Mouse (Mus musculus): ENCODE data around the gene Gm17660.

Gm17660 gene

DNA sequence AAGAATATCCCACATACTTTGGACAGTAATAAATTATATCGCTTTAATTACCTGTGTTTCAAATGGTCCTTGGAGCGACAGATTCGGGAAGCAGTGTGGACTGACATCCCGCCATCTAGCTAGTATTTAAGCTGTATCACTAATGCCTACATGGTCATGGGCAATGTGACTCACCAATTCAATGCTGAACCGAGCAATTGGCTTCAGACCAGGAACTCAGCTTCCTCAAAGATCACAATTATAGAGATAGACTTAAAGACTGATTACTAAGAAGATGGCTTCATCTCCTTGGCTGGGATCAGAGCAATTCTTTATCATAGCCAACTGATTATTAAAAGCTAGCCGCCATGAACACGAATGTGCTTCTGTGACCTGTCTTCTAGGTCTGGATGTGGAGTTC lies at the start of gene Gm17660:
Gene Gm17660 (minus strand): TSS at position 101 of the 400 bp plus-strand sequence.
- DNase-seq, result no peak

DNA sequence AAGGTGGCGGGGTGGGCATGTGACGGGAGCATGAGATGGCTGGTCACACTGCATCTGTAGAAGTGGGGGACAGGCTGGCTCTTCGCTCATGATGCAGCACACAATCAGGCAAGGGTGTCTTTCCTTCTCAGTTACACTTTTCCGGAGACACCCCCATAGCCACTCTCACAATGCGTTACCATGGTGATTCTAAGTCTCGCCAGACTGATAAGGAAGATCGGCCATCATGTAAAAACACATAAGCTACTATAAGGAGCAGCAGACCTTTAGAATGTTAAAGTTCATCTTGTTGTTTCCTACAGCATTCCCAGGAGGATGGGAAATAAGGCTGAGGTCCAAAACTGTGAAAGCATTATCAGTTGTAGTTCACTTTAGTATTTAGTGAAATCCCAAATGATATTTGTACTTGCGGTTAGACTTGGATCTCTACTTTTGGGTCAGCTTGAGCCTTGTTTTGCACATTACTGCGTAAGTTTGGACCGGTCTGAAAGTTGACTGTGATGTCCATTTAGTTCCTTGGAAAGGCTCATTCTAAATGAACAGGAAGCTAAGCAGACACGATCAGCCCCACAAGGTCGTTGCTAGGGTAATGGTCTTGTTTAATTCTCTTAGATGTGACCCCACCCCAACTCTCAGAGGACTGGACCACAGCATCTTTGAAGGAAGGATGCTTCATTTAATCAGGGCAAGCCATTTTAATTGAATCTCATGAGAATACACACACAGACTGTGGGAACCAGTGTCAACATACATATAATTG lies 49.3 kb upstream of the Gm17660 start:
- no peak for DNase-seq

DNA sequence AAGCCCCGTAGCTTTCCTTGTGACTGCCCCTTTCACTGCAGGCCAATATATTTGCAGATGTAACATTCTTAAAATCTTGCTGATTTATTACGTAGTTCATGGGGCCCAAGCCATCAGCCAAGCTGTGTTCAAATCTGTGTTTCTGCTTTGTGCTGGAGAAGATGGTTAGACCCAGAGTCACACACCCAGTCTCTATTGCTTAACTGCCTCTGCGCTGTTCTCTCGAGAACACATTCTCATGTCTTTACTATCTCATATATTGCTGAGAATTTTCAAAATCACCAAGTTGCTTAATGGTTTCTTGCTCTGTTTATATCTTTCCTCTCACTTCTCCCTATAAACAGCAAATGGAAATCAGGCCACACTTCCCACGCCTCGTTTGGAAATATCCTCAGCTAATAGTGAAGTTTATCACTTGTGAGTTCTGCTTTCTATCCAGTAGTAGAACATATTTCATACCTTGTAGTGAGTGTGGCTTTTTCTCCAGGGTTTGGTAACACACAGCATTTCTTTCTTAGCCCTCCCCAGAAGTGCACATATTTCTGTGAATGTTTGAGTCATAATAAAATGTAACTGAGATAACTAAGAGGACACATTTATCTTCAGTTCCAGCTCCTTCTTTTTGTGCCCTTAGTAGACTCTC lies 46.7 kb upstream of the Gm17660 start:
- DNase-seq, result no peak

DNA sequence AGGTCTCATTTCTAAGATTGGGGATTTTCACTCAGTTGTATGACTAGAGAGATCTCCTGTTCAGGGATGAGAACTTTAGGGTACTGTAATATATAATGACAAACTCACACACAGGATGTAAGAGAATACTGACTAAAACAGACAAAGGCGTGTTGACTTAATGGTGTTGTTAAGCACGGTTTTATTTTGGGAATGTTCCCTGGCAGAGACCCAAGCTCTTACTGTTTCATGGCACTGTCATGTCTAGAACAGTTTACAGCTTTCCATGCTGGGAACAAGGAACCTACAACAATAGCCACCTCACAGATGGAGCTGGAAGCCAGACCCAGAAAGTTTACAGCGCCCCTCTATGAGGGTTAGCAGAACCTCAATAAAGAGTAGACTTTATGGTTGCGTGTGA lies 38.5 kb upstream of the Gm17660 start:
- no peak for DNase-seq

DNA sequence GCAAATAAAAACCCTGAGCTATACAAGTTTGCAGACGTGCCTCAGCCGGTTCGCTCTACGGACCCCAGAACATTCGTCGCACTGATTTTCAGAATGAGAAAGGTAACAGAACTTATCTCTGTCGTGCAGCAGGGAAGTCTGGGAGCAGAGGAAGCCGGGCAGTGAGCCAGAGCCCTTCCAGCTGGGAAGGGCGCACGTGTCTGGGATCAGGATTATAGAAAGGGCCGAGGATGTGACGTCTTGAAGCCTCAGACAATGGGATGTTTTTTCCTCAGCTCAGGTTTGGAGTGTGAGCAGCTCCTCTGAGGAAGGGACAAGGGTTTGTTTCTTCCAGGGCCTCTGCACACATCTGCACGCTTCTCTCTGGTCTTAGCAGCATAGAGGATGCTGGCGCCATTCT lies 37.7 kb upstream of the Gm17660 start:
- DNase-seq, result peak; percentile 38

DNA sequence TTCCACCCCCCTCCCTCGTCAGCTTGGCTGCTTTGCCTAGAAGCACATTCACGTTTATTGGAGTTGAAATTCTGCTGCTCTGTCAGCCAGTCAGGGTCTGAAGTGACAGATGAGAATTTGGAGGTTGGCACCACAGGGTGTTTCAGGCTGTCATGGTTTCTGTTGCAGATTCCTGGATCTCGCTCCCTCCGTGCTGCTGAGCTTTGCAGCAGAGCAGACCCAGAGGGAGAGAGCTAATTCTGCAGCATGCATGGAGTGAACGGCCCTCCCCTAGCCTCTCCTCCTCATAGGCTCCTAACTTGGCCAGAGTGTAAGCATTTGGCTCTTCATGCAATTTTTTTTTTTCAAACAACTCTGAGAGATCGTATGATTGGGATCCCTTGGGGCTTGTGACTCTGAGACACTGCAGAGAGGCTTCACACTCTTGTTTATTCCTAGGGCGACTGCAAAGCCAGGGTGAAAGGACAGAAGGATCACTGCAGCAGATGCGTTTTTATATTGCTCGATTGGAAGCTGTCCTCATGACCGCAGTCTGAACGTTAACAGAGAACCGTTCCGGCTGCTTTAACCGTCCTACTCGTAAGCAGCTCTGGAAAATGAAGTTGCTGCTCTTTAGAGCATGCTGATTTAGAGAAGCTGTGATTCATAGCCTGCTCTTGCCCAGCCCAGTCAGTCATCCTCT lies 36.2 kb upstream of the Gm17660 start, which contains the start of gene Sparcl1:
Gene Sparcl1 (minus strand): TSS at position 243 of the 682 bp plus-strand sequence.
- DNase-seq, result no peak

DNA sequence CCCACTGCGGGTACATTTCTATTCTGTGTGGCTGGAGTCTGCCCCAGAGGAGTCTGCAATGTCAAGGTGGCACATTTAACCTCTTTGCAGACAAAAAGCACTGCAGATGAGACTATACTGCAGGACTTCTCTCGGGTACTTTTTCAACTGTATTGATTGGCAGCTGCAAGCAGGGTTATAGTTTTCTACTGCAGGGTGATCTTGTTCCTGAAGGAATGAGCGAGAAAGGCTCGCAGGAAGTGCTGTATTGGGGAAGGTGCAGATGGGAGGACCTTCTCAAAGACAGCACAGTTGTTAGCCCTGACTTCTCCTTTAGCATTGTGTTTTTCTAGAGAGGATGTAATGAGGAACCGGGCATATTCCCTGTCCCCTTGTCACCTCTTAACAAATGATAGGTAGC lies 35.1 kb upstream of the Gm17660 start:
- DNase-seq, result no peak

DNA sequence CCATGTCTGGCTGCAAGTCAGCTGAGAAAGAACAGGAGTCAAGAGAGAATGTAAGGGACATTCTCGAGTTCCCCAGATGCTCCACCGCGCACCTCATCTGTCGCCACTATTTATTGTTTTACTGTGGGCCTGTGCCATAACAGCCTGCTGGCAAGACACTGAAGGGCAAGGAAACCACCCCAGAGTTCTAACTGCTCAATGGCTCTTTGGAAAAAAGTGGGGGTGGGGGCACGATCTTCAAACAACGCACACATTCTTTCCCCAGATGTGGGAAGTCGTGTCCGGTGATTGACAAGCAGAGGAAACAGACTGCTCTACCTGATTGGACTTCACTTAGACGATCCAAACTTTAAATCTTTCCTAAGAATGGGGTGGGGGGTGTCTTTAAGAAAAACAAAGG lies 34.6 kb upstream of the Gm17660 start:
- no peak for DNase-seq

DNA sequence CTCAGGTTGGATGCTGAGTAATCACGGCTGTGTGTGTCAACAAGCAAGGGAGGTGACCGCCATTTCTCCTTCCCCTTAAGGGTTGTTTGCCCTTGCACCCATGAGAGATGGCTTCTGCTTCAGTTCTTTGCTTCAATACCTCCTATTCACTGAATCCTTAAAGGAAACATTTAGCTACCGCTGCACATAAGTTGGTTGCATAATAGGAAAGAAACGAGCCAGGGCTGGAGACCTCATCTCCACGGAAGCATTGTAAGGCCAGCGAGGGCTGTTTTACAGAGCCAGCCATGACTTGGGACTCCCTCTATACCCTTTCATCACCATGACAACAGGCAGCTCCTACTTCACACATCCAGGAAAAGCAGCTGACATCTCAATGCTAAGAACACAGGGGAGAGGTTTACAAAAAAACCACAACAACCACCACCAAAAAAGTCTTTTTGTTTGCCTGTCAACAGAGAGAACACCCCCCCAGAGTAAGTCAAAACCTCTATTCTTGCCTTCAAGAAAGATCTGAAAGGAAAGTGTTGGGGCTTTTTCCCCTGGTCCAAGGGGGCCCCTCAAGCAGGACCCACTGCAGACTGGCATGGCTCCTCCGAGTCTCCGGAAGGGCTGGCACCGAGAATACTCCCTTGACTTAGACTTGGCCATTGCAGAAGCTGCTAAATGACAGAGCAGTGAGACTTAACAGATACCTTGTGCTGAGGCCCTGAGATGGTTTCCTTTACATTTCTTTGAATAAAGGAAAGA lies 32.9 kb upstream of the Gm17660 start:
- DNase-seq, result no peak

DNA sequence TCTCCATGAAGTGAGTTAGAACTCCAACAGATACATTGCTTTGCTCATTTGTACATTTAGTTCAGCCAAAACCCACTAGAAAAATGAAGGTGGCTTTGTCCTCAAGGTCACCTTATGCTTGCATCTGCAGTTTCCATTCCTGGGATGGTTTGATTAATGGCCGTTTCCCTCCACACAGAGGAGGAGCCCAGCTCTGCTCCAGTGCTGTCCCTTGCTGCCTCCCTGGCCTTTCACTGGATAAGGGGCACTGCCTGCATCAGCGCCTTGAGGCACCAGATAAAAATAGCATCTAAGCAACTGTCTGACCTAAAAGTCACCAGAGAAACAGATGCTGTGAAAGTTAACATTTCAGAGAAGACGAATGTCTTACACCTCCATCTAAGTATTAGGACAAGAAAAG lies 32.1 kb upstream of the Gm17660 start:
- DNase-seq, result no peak

DNA sequence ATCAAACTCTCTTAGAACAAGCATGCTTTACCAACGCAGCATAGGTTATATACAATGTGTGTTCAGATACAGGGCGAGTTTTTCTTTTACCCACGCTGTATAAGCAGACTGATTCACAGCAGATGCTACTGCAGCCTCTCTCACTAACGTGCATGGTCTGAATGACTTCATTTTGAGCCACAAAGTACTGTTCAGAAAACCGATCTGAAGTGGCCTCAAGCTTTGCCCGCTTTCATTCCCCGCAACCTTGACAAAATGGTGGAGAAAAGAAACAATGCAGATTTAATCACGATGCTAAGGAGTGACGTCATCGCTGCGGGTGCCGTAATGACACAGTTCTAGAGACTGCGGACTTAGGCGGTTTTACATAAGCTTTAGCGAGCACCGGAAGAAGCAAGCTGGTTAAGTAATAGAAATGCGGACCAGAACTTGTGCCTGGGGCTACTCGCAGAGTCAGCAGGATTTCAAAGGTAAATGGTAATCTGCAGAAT lies 31.5 kb upstream of the Gm17660 start:
- DNase-seq, result no peak

DNA sequence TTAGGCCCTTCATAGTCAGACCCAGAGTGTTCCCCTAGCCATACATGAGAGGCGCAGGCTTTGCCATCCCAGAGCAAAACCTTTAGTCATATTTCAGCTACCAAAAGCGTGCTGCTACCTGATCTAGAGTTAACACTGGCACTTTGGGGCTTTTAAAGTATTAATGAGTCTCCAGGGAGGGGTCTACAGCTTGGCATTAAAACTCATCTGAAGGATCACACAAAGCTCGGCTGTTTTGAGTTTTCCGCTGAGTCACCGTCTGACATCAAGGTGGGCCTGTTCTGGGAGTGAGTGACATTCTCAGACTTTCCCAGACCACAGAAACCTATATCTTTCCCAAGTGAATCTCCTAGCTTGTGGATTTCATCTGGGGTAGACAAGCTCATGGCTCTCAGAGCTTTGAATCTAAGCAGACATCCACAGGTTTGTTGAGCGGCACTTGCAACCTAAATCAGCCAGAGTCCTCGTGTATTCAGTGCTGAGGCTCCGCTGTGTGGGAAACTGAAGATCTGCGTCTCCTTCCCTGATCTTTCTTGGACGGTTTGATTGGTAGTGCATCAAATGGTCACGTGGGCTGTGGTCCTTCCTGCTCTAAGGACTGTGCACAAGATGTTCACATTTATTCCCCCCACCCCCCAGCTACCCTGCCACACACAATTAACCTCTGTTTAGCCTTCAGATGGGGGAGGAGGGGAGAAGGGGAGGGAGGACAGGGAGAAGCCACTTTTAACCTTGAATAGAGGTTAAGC lies 30.9 kb upstream of the Gm17660 start:
- no peak for DNase-seq

DNA sequence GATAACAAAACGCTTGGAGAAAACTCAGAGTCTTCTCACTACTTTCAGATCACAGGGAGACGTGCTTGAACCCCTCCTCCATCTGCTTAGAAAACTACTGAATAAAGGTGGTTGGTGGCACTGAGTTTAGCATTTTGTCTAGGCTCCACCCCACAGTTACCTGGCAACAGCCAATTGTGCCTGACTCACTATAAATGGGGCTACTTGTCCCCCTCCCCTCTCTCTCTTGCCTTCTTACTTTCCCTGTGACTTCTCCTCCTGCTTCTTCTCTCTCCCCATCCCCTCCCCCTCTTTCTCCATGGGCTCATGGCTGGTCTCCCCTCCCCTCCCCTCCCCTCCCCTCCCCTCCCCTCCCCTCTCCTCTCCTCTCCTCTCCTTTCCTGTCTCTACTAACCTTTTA lies 26.7 kb upstream of the Gm17660 start:
- DNase-seq, result no peak

DNA sequence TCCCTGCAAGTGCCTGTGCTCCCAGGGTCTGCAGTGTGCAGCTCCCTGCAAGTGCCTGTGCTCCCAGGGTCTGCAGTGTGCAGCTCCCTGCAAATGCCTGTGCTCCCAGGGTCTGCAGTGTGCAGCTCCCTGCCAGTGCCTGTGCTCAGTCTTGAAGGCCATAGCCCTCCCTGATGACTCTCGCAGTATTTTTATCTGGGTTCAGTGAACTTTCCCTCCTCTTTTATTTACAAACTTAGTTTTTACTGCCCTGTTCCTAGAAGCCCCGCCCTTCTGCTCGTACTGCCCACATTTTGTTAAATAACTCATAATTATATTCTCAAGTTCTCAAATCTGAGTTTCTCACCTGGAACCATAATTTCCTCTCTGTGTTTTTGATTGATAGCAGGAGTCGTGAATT lies 25.8 kb upstream of the Gm17660 start:
- no peak for DNase-seq

DNA sequence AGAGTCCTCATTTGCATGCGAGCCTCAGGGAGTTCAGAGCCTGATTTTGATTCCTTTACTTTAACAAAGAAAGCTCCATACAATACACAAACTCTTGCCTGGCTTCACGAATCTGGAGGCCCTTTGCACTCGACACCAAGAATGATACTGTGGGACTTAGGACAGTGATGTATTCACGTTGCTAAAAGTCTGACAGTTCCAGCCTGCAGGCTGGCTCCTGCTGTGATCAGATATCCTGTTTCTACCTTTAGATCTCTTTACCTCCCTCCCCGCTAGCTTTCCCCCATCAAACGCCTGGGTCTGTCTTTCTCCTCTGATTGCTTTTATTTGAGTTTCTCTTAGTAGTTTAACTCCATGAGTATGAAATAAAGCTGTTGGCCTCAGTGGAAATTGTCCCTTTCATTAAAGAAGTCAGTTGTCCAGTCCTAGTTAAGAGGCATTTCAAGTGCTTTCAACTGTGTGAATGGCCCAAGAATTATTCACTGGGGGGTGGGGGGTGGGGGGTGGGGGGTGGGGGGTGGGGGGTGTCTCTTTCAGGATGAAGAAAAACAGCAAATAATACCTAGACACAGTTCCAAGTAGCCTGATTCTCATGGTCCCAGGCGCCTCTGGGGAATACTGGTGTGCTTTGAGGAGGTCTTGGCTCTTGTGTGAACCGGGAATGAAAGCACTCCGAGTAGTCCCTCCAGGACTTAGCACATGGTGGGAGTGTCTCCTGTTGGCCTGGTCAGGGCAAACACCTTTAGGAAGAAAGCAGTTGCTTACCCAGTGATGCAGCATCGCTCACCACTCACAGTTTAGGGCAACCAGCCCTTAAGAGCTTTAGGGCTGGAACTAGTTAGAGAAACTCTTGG lies 24.5 kb upstream of the Gm17660 start:
- no peak for DNase-seq

DNA sequence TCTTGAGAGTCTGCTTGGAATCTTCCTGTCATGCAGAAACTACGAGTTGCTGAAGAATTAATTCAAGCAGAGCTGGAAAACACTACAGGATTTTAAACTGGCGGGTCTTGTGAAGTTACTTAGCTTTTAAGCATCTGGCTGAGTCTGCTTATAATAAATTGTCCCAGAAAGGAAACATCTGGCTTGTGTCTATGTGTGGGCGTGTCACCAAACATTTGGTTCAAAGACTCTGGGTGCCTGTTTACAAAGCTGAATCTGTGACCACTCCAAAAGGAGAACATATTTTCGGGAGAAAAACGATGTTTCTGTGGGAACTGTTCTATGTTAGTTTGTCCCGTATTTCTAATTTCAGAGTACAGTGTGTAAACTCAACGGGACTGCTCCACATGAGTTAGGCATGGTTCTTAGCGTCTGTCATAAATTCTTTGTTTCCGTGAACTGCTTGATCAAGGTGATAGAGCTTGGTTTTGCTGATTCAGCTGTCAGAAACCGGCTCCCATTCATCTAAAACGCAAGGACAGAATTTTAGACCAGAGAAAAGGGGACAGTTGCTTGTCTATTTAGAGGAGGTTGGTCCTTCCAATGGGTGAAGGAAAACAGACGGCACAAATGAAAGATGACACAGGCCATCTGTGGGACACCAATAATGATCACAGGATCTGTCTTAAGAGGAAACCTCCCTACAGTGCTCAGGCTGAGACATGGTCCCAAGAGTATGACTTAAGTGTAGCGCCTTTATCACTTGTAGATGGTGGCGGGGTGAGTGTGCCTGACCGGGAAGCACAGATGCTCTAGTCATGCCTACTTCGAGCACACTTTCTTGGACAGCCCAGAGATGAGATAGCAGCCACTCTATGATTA lies 18.9 kb upstream of the Gm17660 start:
- DNase-seq, result no peak

DNA sequence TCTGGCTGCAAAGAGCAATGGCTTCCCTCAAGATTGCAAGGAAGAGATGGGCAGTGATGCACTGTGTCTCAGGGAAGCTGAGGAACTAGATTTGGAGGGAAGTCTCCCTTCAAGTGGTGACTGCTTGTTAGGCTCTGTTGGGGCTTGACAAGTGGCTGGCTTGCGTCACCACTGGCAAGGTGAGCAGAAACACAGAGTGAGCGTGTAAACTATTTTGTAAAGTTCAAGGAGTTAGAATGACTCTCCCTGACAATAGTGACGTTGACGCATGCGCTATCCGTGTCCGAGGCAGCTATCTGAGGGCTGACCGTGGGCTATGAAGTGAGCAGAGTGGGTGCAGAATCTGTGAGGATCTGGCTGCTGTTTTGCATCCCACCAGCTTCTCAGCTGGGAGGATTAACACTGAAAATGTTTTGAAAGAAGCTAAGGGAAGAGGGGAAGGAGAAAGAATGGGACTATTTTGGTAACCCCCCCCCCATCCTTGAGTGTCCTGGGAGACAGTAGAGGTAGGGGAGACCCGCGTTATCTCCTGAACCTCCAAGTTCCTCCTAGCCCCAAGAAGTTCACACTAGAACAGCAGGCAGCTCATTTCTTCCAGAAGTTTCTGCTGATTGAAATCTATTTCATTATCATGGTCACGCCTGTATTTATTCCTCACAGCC lies 18.1 kb upstream of the Gm17660 start:
- DNase-seq, result no peak

DNA sequence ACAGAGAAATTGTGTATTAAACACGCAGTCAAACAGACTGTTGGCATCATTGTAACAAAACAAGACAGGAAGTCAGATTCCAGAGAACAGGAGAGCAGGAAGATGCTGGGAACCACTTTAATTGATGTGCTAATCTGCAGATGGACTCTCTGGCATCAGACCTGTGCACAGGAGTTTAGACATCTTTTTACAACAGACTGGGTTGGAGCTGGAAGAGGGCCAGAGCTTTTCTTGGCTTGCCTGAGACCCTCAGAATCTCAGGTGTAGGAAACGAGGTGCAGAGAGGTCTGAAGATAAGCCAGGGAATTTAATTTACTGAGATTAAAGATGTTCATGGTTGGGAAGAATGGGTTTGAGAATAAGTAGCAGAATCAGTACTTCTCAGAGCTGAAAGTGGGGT lies 12.3 kb upstream of the Gm17660 start:
- DNase-seq, result no peak

DNA sequence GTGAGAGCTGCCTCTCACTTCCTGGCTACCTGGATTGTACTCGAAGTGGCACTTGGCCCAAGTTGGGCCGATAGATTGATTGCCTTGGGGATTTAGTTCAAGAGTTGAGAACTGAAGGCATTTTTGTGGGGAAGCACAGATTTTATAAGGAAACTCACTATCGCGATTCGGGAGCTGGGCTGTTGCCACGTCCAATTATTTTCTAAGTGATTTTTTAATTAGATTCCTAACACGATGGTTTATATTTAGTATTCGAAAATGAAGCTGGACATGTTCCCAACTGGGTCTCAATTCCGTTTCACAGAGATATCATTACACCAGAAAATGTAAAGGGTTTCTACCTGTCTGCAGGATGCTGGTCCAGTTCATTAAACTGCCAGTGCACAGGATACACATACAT lies 8.0 kb upstream of the Gm17660 start:
- DNase-seq, result no peak

DNA sequence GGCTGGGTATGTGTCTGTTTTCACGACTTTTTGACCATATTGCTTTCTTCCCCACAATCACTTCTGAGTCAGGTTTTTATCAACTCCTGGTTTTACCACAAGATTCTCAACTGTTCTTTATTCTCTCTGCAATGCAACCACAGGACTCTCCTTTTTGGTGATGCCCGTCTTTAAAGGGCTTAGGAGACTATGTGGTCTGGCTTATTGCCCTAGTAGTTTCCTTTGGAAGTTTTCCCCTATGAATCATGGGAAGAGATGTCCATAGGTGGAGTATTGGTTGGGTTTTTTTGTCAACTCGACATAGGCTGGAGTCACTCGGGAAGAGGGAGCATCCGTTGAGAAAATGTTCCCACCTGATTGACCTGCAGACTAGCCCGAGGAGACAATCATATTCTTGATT lies 3.3 kb upstream of the Gm17660 start:
- no peak for DNase-seq

Data from liver (tissue).